Mouse (Mus musculus) liver, embryonic 13.5 days (tissue): ENCODE results near the gene Mlph. TPM values are rescaled to one million over a fixed set of nuclear protein-coding genes. Genes with fewer than 3 reads are reported as not detected.

ENCODE experiments used
- ATAC-seq: fragments of 200-750 bp; cut with Nextera tagmentation; 2 replicates; pipeline ENCODE4 v1.8.0; 2017; ENCODE audit warnings: low read depth, mild to moderate bottlenecking, moderate number of reproducible peaks, moderate library complexity
- DNase-seq: peaks from one replicate; pipeline ENCODE4 v3.0.0; 2022
- H3K27ac ChIP-seq: fragments of 300-500 bp; sonication (generic); 2 replicates; pipeline ENCODE4 v1.5.1; 2015; ENCODE audit warnings: moderate library complexity, mild to moderate bottlenecking, inconsistent platforms
- H3K27me3 ChIP-seq: fragments of 300-500 bp; sonication (generic); 2 replicates; pipeline ENCODE4 v1.6.1; 2015; ENCODE audit warnings: mild to moderate bottlenecking, inconsistent platforms
- H3K36me3 ChIP-seq: fragments of 300-500 bp; sonication (generic); 2 replicates; pipeline ENCODE4 v1.6.1; 2015; ENCODE audit warnings: mild to moderate bottlenecking, inconsistent platforms
- H3K4me1 ChIP-seq: fragments of 300-500 bp; sonication (generic); replicated peaks from 2 replicates; pipeline ENCODE4 v1.6.1; 2015; ENCODE audit warnings: inconsistent platforms
- H3K4me2 ChIP-seq: fragments of 300-500 bp; sonication (generic); 2 replicates; pipeline ENCODE4 v1.6.1; 2015; ENCODE audit warnings: inconsistent platforms, mild to moderate bottlenecking, moderate library complexity
- H3K4me3 ChIP-seq: fragments of 300-500 bp; sonication (generic); replicated peaks from 2 replicates; pipeline ENCODE4 v1.5.1; 2015; ENCODE audit warnings: mild to moderate bottlenecking, inconsistent platforms
- H3K9ac ChIP-seq: fragments of 300-500 bp; sonication (generic); 2 replicates; pipeline ENCODE4 v1.6.1; 2015; ENCODE audit warnings: mild to moderate bottlenecking, inconsistent platforms
- H3K9me3 ChIP-seq: fragments of 300-500 bp; sonication (generic); replicated peaks from 2 replicates; pipeline ENCODE4 v1.6.1; 2016; ENCODE audit warnings: inconsistent platforms
- WGBS: fragments of 180-500 bp; shearing (Covaris S2); methylation state at CpG from one replicate; pipeline ENCODE4 v1.1.7; 2015; ENCODE audit not compliant: insufficient replicate concordance; 5-methylcytosine and 5-hydroxymethylcytosine counted together
- polyA plus RNA-seq: library from polyadenylated mRNA; unstranded; fragments of >200 nt; fragmentation: Nextera tagmentation; extraction: Ambion mirVana; gene quantifications from 2 replicates; pipeline ENCODE4 v1.2.1, GENCODE M21; 2015

Mlph gene
- polyA plus RNA-seq: 0.07 TPM in 1 of 2 replicates, not detected in the other

GRCm38 (mm10) chr1:90914948-90915569 is at the start of gene Mlph:
Mlph (plus strand) TSS chr1:90915085.
- Histone ChIP-seq H3K9ac (no peak within 1 kb of the TSS), H3K4me1 (peaks cover 5% of the 10 kb centered on the region; the same call in 1 of the 2 replicates), H3K36me3 (no peaks in the 10 kb centered on the region), H3K27ac (no peak within 1 kb of the TSS), H3K4me3 (peak within 1 kb of the TSS; percentile 14), H3K4me2 (peak within 1 kb of the TSS; percentile 32; the same call in 1 of the 2 replicates), H3K9me3 (no peaks in the 10 kb centered on the region), H3K27me3 (peaks cover 16% of the 10 kb centered on the region)
- DNase-seq (no peak), ATAC-seq (0 out of 2 replicates have a peak, but pooled peaks have one; percentile 26)
- WGBS: 15% methylated on average over 18 of the region's 18 CpGs

GRCm38 (mm10) chr1:90866734-90867133 is 48.2 kb upstream of the Mlph start:
- Histone ChIP-seq H3K27ac (no peak overlapping the region), H3K9me3 (no peaks in the 10 kb centered on the region), H3K9ac (no peak overlapping the region), H3K4me3 (no peak overlapping the region), H3K4me1 (no peaks in the 10 kb centered on the region), H3K36me3 (no peaks in the 10 kb centered on the region), H3K27me3 (no peaks in the 10 kb centered on the region), H3K4me2 (no peak overlapping the region)
- ATAC-seq (no peak), DNase-seq (no peak)
- WGBS: 67% methylated on average over 6 of the region's 7 CpGs

GRCm38 (mm10) chr1:90870581-90870980 is 44.3 kb upstream of the Mlph start:
- DNase-seq: no peak
- H3K36me3 ChIP-seq: no peaks in the 10 kb centered on the region
- no peak overlapping the region for H3K4me3 ChIP-seq
- peaks cover 3% of the 10 kb centered on the region; the same call in 1 of the 2 replicates for H3K9me3 ChIP-seq
- H3K4me1 ChIP-seq: no peaks in the 10 kb centered on the region
- WGBS: 75% methylated on average over 2 of the region's 2 CpGs
- no peak overlapping the region for H3K27ac ChIP-seq
- ATAC-seq: no peak
- no peak overlapping the region for H3K9ac ChIP-seq
- no peaks in the 10 kb centered on the region for H3K27me3 ChIP-seq
- no peak overlapping the region for H3K4me2 ChIP-seq

- WGBS: 63% methylated on average over 8 of the region's 8 CpGs
- ATAC-seq: no peak
Observed at GRCm38 (mm10) chr1:90875371-90875770, 39.5 kb upstream of the Mlph start.

GRCm38 (mm10) chr1:90875961-90876360 is 38.9 kb upstream of the Mlph start:
- no peaks in the 10 kb centered on the region for H3K4me1 ChIP-seq
- DNase-seq (no peak), ATAC-seq (no peak)
- H3K9ac ChIP-seq: no peak overlapping the region
- 33% methylated on average over 2 of the region's 2 CpGs for WGBS
- no peak overlapping the region for H3K4me3 ChIP-seq
- H3K27ac ChIP-seq: no peak overlapping the region
- H3K27me3 ChIP-seq: no peaks in the 10 kb centered on the region
- H3K36me3 ChIP-seq: no peaks in the 10 kb centered on the region
- H3K4me2 ChIP-seq: no peak overlapping the region
- H3K9me3 ChIP-seq: peaks cover 3% of the 10 kb centered on the region; the same call in 1 of the 2 replicates

More at GRCm38 (mm10) chr1:90875371-90875770, 39.5 kb upstream of the Mlph start:
- H3K4me3 ChIP-seq: no peak overlapping the region
- H3K9ac ChIP-seq: no peak overlapping the region
- H3K4me1 ChIP-seq: no peaks in the 10 kb centered on the region
- H3K36me3 ChIP-seq: no peaks in the 10 kb centered on the region
- H3K27ac ChIP-seq: no peak overlapping the region
- peaks cover 3% of the 10 kb centered on the region; the same call in 1 of the 2 replicates for H3K9me3 ChIP-seq
- no peak overlapping the region for H3K4me2 ChIP-seq
- DNase-seq: no peak
- H3K27me3 ChIP-seq: no peaks in the 10 kb centered on the region

GRCm38 (mm10) chr1:90876486-90877270 is 38.2 kb upstream of the Mlph start:
- Histone ChIP-seq H3K9me3 (peaks cover 3% of the 10 kb centered on the region; the same call in 1 of the 2 replicates), H3K4me3 (no peak overlapping the region), H3K4me1 (no peaks in the 10 kb centered on the region), H3K4me2 (no peak overlapping the region), H3K9ac (no peak overlapping the region), H3K36me3 (no peaks in the 10 kb centered on the region), H3K27ac (no peak overlapping the region), H3K27me3 (no peaks in the 10 kb centered on the region)
- WGBS: 38% methylated on average over 5 of the region's 5 CpGs
- ATAC-seq: no peak
- DNase-seq: no peak

- no peaks in the 10 kb centered on the region for H3K27me3 ChIP-seq
- H3K4me1 ChIP-seq: no peaks in the 10 kb centered on the region
- WGBS: 42% methylated on average over 6 of the region's 6 CpGs
- ATAC-seq: no peak
- no peak overlapping the region for H3K9ac ChIP-seq
- no peak overlapping the region for H3K4me2 ChIP-seq
- no peak overlapping the region for H3K4me3 ChIP-seq
- no peak for DNase-seq
- H3K36me3 ChIP-seq: no peaks in the 10 kb centered on the region
- H3K9me3 ChIP-seq: no peaks in the 10 kb centered on the region
- no peak overlapping the region for H3K27ac ChIP-seq
Observed at GRCm38 (mm10) chr1:90885771-90886460, 29.0 kb upstream of the Mlph start.

- Histone ChIP-seq H3K27me3 (no peaks in the 10 kb centered on the region), H3K9me3 (no peaks in the 10 kb centered on the region; the same call in 1 of the 2 replicates), H3K36me3 (no peaks in the 10 kb centered on the region), H3K9ac (no peak overlapping the region), H3K4me2 (no peak overlapping the region), H3K4me1 (no peaks in the 10 kb centered on the region), H3K4me3 (no peak overlapping the region), H3K27ac (no peak overlapping the region)
- DNase-seq (no peak), ATAC-seq (no peak)
- 37% methylated on average over 3 of the region's 3 CpGs for WGBS
Observed at GRCm38 (mm10) chr1:90894521-90894920, 20.4 kb upstream of the Mlph start.

- no peaks in the 10 kb centered on the region for H3K27me3 ChIP-seq
- H3K9me3 ChIP-seq: no peaks in the 10 kb centered on the region; the same call in 1 of the 2 replicates
- H3K4me1 ChIP-seq: no peaks in the 10 kb centered on the region
- H3K36me3 ChIP-seq: no peaks in the 10 kb centered on the region
- no peak overlapping the region for H3K4me3 ChIP-seq
- H3K4me2 ChIP-seq: no peak overlapping the region
- WGBS: 56% methylated on average over 3 of the region's 3 CpGs
- ATAC-seq (no peak), DNase-seq (no peak)
- no peak overlapping the region for H3K9ac ChIP-seq
- no peak overlapping the region for H3K27ac ChIP-seq
Observed at GRCm38 (mm10) chr1:90895004-90895403, 19.9 kb upstream of the Mlph start.

- Histone ChIP-seq H3K4me2 (no peak overlapping the region), H3K9ac (no peak overlapping the region), H3K36me3 (no peaks in the 10 kb centered on the region), H3K4me3 (no peak overlapping the region), H3K27me3 (no peaks in the 10 kb centered on the region), H3K4me1 (no peaks in the 10 kb centered on the region), H3K27ac (no peak overlapping the region), H3K9me3 (no peaks in the 10 kb centered on the region)
- DNase-seq (no peak), ATAC-seq (no peak)
- WGBS: 65% methylated on average over 4 of the region's 4 CpGs
Observed at GRCm38 (mm10) chr1:90896281-90896680, 18.6 kb upstream of the Mlph start.

GRCm38 (mm10) chr1:90896741-90897361 is 18.0 kb upstream of the Mlph start:
- ATAC-seq: no peak
- H3K9me3 ChIP-seq: no peaks in the 10 kb centered on the region

More at GRCm38 (mm10) chr1:90896741-90897361, 18.0 kb upstream of the Mlph start:
- DNase-seq: no peak
- Histone ChIP-seq H3K4me2 (no peak overlapping the region), H3K36me3 (no peaks in the 10 kb centered on the region), H3K4me1 (no peaks in the 10 kb centered on the region), H3K9ac (no peak overlapping the region), H3K4me3 (no peak overlapping the region), H3K27me3 (no peaks in the 10 kb centered on the region), H3K27ac (no peak overlapping the region)
- WGBS: 63% methylated on average over 14 of the region's 14 CpGs
